Mouse (Mus musculus): Measurements from ENCODE around the gene Mettl21a.
"Not testable (repeated sequence)": the region's sequence is repeated elsewhere in the genome, so short reads cannot be mapped to it uniquely, and the experiment has no call there.

Mettl21a gene

DNA sequence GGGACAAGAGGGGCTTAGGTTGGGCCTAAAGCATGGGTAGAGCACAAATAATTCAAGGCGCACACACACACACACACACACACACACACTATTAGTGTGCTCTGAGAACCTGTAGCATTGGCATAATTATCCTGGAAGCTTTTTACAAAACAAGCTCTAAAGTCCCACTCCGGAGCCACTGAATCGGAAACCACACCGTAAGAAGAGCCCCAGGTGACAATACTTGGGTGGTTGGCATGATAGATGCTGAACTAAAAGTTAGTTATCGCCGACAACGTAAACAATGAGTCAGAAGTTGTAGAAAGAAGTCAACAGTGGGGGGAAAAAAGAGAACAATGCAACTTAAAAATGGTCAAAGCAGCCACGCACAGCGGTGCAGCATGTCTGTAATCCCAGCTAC, 2.7 kb downstream of the Mettl21a start:
- no peak for DNase-seq

DNA sequence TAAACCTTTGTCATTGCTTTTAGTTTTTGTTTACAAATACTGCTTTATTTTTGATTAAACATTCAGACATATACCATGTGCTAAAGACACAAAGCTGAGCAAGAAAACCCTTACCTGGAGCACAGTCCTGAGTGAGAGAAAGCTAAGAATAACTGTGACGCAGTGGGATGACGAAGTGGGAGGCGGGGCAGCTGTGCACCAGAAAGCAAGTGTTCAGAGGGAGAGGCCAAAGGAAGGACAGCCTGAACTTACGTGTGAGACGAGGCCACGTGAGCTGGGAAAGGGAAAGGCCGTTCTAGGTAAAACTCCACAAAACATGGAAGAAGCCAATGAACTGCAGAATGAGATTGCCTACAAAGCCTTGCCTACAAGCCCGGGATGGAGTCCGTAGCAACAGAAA, 7.1 kb downstream of the Mettl21a start:
- no peak for DNase-seq

DNA sequence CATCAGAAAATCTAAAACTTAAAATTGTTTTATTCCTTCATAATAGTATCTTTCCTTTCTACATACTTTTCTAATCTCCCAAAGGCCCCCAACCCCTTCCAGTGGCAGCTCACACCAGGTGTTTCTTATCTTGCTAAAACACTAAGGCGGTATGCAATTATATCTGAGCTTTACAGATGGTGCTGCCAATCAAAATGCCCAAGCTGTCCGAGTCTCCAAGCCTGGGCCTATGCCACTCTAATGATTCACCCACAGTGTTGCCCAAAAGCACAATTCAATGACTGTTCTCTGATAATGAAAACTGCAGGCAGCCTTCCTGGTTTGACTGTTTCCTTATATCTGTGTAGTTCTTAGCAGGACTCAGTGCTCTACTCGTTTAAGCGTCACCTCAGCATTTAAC, 7.9 kb downstream of the Mettl21a start:
- no peak for DNase-seq

DNA sequence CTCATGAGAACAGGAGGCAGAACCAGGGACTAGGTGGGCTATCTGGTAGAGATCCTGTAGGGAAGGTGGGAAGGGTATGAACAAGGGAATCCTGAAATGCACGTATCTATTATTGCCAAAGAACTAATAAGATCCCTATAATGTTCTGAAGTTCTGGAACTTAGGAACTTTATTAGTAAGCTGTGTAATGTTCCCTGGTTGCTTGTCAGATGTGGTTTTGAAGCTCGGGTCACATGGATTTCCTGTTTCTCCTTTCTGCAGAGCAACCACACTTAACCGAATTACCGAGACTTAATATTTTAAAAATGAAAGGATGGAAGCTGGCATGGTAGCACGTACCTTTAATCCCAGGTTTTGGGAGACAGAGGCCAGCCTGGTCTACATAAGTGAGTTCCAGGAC, 13.7 kb downstream of the Mettl21a start:
- DNase-seq, result no peak

DNA sequence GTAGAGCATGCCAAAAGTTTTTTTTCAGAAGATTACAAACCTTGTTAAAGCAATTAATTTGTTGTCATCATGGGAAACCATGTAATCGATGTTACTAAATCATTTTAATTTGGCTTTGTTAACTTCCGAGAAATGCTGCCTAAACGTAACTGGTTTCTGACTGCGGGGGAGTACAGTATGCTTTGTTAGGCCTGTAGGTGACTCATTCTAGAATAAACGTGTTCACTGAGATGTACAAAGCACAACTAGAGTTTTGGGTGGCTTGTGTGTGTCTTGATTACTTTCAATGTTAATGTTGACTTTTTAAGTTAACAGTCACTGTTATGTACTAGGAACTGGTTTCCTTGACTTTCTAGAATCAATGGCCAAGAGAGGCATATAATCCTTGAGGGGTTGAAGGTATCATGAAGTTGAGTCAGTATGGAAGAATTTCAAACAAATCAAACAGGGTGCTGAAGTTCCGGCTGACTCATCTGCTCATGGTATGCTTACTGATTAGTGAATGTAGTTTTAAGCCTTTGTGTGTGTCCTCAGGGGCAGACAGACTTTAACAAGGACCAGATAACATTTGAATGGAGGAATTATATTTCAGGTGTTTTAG, 15.7 kb downstream of the Mettl21a start:
- DNase-seq, result no peak

DNA sequence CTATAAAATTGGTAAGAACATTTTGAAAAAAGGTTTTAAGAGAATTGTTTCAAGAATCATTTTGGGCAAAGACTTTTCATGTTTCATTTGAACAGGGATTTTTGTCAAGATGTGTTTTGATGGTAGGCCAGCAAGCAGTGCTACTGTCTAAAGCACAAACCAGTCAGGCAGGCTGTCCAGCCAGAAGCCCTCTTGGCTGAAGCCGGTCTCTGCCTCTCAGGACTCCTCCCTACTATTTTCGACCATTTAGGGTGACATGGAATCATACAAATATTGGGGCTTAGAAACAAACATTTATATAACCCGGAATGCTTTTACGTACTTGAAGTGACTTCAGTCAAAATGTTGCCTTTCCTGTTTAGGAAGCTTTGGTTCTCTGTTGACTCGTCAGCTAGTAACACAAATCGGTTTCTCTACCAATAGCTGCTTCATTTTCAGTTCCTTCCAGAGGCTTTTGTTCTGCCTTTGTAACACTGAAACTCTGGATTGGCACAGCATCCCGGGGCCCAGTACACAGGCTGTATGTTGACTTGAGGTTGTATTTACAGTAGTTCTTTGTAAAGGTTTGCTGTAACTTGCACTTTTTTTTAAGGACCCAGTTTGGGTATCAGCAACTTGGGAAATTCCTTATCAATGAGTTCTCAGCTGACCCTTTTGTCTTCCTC, 16.5 kb downstream of the Mettl21a start:
- no peak for DNase-seq

DNA sequence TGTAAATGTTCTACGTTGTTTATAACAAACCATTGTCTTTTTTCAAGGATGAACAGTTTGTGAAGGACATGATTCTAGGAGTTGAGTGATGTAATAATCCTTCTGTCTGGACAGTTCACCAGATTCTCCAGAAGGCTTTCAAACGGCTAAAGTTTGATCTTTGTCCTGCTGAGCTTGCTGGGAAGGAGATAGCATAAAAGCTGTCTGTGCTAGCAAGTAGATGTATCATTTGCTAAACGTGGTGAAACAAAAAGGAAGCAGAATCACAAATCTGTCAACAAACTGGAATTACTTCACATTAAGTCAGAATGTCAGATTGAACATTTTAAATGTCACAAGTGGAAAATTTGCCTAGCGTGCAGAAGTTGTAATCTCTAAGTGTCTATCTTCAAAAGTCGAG, 18.1 kb downstream of the Mettl21a start:
- no peak for DNase-seq

DNA sequence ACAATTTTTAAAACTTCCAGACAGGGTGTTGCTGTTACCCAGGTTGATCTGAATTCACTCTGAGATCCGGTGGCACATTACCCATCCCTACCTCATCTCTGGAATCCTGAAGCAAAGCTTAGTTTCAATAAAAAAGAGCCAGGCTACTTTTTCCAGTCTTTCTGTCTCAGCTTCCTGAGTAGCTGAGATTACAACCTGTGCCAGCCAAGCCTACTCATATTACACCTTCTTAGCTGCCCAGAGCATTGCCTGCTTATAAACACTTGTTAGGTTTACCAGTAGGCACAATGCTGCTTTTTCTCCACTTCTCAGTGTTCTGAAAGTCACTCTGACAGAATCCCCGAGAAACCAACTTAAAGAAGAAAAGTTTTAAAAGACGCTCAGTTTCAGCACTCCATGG, 38.2 kb downstream of the Mettl21a start:
- DNase-seq, result no peak

DNA sequence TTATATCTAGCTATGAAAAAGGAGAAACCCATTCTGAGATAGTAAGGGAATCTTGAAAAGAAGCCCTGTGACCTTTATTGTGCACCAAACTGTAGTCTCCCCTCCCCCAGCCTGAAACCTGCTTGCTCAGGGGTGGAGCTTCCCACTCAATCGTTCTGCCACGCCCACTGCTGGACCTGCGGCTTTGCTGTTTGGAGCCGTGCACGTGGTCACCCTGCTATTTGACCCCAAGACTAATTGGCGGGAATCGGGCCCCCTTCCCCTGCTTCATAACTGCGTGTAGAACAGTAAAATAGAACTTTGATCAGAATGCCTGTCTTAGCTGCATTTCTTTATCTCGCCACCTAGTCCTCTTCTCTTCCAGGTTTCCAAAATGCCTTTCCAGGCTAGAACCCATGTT, 39.1 kb downstream of the Mettl21a start:
- not testable (repeated sequence) for DNase-seq

DNA sequence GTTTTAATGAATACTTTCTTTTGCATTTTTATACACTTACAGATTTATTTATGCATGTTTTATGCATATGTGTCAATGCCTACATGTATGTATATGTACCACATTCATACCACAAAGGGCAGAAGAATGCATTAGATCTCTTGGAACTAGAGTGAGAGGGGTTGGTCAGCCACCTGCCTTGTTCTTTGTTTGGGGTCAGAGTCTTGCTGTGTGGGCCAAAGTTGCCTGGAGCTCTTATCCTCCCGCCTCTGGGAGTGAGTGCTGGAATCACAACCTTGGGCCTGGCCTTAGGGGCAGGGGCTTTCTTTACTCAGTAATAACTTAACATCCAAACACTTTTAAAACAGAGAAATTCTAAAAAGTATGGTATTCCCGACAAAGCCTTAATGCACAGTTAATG, 40.3 kb downstream of the Mettl21a start:
- DNase-seq, result no peak

DNA sequence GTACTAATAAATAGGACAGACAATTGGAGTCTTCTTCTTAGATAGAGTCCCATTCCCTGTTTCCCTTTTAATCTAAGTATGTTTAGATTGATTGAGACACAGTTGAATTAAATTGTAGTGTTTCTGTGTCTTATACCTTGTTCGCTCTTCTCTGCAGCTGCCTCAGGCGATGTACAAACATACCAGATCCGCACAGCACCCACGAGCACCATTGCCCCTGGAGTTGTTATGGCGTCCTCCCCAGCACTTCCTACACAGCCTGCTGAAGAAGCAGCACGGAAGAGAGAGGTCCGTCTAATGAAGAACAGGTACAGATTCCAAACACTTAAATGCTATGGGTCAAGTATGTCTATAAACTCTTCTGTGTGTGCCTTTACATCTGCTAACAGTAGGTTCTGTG, 41.0 kb downstream of the Mettl21a start:
- no peak for DNase-seq

DNA sequence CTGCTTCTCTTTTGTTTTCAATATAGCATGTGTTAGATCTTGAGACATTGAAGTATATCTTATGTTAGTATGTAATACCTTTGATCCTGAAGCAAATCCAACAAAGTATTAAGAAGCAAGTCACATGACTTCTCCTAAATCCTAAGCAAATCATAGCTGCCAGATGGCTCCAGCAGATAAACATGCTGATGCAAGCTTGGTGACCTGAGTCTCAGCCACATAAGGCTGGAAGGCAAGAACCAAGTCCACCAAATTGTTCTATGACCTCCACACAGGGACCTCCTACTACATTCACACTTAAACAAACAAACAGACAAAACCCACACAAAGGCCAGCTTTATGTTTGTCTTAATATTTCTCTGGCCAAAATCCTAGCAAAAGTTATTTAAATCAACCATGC, 48.8 kb downstream of the Mettl21a start:
- DNase-seq, result no peak

DNA sequence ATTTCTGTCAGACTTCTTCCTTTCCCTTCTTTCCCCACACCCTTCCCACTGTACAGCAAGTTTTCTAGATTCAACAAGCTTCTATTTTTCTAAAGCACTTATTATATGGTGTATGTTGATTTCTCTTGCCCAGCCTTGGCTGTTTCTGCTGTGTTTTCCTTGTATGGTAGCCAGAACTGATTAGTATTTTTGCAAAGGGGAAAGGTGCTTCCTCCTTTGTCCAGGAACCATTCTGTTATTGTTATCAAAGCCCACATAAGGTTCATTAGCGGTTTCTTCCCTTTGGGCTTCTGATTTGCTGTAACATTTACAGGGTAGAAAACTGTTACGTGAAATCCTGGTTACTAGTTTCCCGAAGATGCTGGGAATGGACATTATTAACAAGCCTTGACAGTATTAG, 56.9 kb downstream of the Mettl21a start:
- no peak for DNase-seq

Data from cerebellum, postnatal 14 days (tissue).